Mouse (Mus musculus): ENCODE measurements around the gene Ampd1. TPM values are rescaled to one million over a fixed set of nuclear protein-coding genes. Genes with fewer than 3 reads are reported as not detected.

The Ampd1 gene
- polyA plus RNA-seq, 1 experiment from 2014 or later: 0.66 TPM

GRCm38 (mm10) chr3:103081051-103081450 lies 7.2 kb downstream of the Ampd1 start:
- no peak for ATAC-seq (ENCODE audit: low FRiP score, low read depth)
- 70% methylated on average over 11 of the region's 11 CpGs for WGBS
- H3K9ac ChIP-seq: no peak overlapping the region

GRCm38 (mm10) chr3:103081861-103082453 lies 8.1 kb downstream of the Ampd1 start:
- 85% methylated on average over 17 of the region's 17 CpGs for WGBS
- Histone ChIP-seq H3K27ac (no peak overlapping the region), H3K9ac (no peak overlapping the region), H3K4me1 (no peaks in the 10 kb centered on the region), H3K27me3 (replicated peaks) (no peaks in the 10 kb centered on the region), H3K4me3 (no peak overlapping the region), H3K4me2 (replicated peaks) (no peak overlapping the region), H3K9me3 (no peaks in the 10 kb centered on the region), H3K36me3 (no peaks in the 10 kb centered on the region)
- ATAC-seq (ENCODE audit: low FRiP score, low read depth): no peak

More at GRCm38 (mm10) chr3:103081051-103081450, 7.2 kb downstream of the Ampd1 start:
- H3K27me3 ChIP-seq (replicated peaks): no peaks in the 10 kb centered on the region
- no peaks in the 10 kb centered on the region for H3K4me1 ChIP-seq
- no peak overlapping the region for H3K4me2 ChIP-seq (replicated peaks)
- H3K9me3 ChIP-seq: no peaks in the 10 kb centered on the region
- no peak overlapping the region for H3K4me3 ChIP-seq
- H3K36me3 ChIP-seq: no peaks in the 10 kb centered on the region
- H3K27ac ChIP-seq: no peak overlapping the region

GRCm38 (mm10) chr3:103082761-103083160 lies 8.9 kb downstream of the Ampd1 start:
- no peaks in the 10 kb centered on the region for H3K4me1 ChIP-seq
- no peak overlapping the region for H3K27ac ChIP-seq
- WGBS: 93% methylated on average over 5 of the region's 5 CpGs
- ATAC-seq (ENCODE audit: low FRiP score, low read depth): no peak
- H3K36me3 ChIP-seq: no peaks in the 10 kb centered on the region
- H3K27me3 ChIP-seq (replicated peaks): no peaks in the 10 kb centered on the region
- H3K4me2 ChIP-seq (replicated peaks): no peak overlapping the region
- no peak overlapping the region for H3K9ac ChIP-seq
- no peak overlapping the region for H3K4me3 ChIP-seq
- no peaks in the 10 kb centered on the region for H3K9me3 ChIP-seq

DNA sequence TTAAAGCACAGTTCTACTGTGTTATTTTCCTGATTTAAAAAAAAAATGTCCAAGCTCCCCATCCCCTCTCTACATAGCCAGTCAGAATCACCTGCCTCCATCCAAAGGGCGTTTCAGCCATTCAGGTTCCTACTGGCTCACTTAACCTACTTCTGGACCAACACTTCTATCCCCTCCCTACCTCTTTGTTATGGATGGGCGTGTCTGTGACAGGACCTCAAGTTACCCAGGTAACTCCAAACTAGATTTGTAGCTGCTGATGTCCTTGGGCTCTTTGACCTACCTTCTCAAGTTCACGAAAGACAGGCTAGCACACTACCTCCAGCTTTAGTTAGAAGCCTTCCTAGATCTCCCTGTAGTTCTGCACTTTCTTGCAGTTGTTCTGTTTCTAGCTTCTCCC lies 12.2 kb downstream of the Ampd1 start:
- Histone ChIP-seq H3K9me3 (no peaks in the 10 kb centered on the region), H3K9ac (no peak overlapping the region), H3K27me3 (replicated peaks) (no peaks in the 10 kb centered on the region), H3K27ac (no peak overlapping the region), H3K4me3 (no peak overlapping the region), H3K4me2 (replicated peaks) (no peak overlapping the region), H3K4me1 (no peaks in the 10 kb centered on the region), H3K36me3 (no peaks in the 10 kb centered on the region)
- ATAC-seq (ENCODE audit: low FRiP score, low read depth): no peak
- WGBS: 86% methylated on average over 3 of the region's 3 CpGs

DNA sequence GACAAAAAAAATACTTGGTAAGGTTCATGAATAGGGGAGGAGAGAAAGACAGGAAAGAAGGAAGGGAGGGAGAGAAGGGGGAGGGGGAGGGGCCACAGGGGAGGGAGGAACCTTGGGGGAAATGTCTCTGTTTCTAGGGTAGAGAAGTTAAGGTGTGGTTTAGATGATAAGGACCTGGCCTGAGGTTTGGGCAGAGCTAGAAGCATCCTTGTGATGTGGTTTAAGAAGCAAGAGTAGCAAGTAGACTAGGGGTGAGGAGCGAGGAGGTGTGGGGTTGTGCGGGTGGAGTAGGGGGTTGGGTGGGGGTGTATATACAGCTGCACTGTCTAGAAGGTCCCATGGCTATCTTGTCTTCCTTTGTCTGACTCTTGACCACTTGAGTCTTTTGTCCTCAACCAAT lies 17.9 kb downstream of the Ampd1 start:
- no peak overlapping the region for H3K9ac ChIP-seq
- no peaks in the 10 kb centered on the region for H3K4me1 ChIP-seq
- no peaks in the 10 kb centered on the region for H3K27me3 ChIP-seq (replicated peaks)
- H3K36me3 ChIP-seq: no peaks in the 10 kb centered on the region
- 93% methylated on average over 2 of the region's 2 CpGs for WGBS
- no peak overlapping the region for H3K4me2 ChIP-seq (replicated peaks)
- ATAC-seq (ENCODE audit: low FRiP score, low read depth): no peak
- no peak overlapping the region for H3K4me3 ChIP-seq
- no peak overlapping the region for H3K27ac ChIP-seq
- no peaks in the 10 kb centered on the region for H3K9me3 ChIP-seq

DNA sequence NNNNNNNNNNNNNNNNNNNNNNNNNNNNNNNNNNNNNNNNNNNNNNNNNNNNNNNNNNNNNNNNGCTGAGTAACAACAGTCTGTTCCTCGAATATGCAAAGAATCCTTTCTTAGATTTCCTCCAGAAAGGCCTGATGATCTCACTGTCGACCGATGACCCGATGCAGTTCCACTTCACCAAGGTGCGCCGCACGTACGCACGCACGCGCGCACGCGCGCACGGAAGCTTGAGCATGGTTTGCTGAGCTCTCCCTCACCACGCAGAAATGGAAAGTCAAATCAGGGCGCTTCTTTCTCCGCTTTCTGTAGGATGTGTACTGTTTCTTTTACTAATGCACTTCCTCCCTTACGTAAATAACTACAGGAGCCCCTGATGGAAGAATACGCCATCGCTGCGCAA lies 24.8 kb downstream of the Ampd1 start:
- peaks cover 24% of the 10 kb centered on the region for H3K27me3 ChIP-seq (replicated peaks)
- H3K4me3 ChIP-seq: no peak overlapping the region
- H3K9ac ChIP-seq: no peak overlapping the region
- H3K9me3 ChIP-seq: no peaks in the 10 kb centered on the region
- no peak for ATAC-seq (ENCODE audit: low FRiP score, low read depth)
- H3K4me1 ChIP-seq: peaks cover 10% of the 10 kb centered on the region
- no peaks in the 10 kb centered on the region for H3K36me3 ChIP-seq
- H3K4me2 ChIP-seq (replicated peaks): no peak overlapping the region
- 76% methylated on average over 23 of the region's 23 CpGs for WGBS
- no peak overlapping the region for H3K27ac ChIP-seq

GRCm38 (mm10) chr3:103099667-103100066 lies 25.9 kb downstream of the Ampd1 start:
- Histone ChIP-seq H3K4me1 (peaks cover 10% of the 10 kb centered on the region), H3K27ac (no peak overlapping the region), H3K9ac (no peak overlapping the region), H3K4me3 (no peak overlapping the region), H3K9me3 (no peaks in the 10 kb centered on the region), H3K4me2 (replicated peaks) (no peak overlapping the region), H3K36me3 (no peaks in the 10 kb centered on the region), H3K27me3 (replicated peaks) (peaks cover 31% of the 10 kb centered on the region)
- ATAC-seq (ENCODE audit: low FRiP score, low read depth): no peak
- WGBS: 87% methylated on average over 6 of the region's 6 CpGs

- no peaks in the 10 kb centered on the region for H3K9me3 ChIP-seq
- no peak overlapping the region for H3K4me3 ChIP-seq
- no peak for ATAC-seq (ENCODE audit: low FRiP score, low read depth)
Measured at GRCm38 (mm10) chr3:103100735-103101134, 26.9 kb downstream of the Ampd1 start.

GRCm38 (mm10) chr3:103101194-103101593 lies 27.4 kb downstream of the Ampd1 start:
- Histone ChIP-seq H3K4me1 (peaks cover 10% of the 10 kb centered on the region), H3K27ac (no peak overlapping the region), H3K36me3 (no peaks in the 10 kb centered on the region), H3K9ac (no peak overlapping the region), H3K9me3 (no peaks in the 10 kb centered on the region), H3K4me3 (no peak overlapping the region), H3K4me2 (replicated peaks) (no peak overlapping the region), H3K27me3 (replicated peaks) (peaks cover 31% of the 10 kb centered on the region)
- no peak for ATAC-seq (ENCODE audit: low FRiP score, low read depth)
- WGBS: 73% methylated on average over 5 of the region's 5 CpGs

More at GRCm38 (mm10) chr3:103100735-103101134, 26.9 kb downstream of the Ampd1 start:
- Histone ChIP-seq H3K4me2 (replicated peaks) (no peak overlapping the region), H3K27ac (no peak overlapping the region), H3K27me3 (replicated peaks) (peaks cover 31% of the 10 kb centered on the region), H3K36me3 (no peaks in the 10 kb centered on the region), H3K4me1 (peaks cover 10% of the 10 kb centered on the region), H3K9ac (no peak overlapping the region)
- 74% methylated on average over 2 of the region's 2 CpGs for WGBS

DNA sequence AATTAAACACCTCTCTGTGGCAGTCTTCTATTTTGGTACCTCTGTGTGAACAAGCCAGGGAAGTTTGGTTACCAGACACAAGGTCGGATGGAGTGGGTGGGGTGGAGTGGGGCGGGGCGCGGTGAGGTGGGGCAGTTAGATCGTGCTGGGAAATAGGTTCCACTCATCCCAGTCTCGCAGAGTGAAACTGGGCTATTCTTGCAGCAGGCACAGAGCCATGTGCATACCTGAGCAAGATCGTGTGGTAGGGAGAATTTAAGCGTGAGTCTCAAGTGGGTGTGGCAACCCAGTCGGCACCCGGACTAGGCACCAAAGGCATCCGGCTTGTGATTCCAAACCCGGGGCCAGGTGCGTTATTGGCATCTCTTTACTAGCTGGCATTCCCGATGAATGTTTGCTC lies 28.1 kb downstream of the Ampd1 start:
- 3% methylated on average over 14 of the region's 14 CpGs for WGBS
- peak overlapping the region; percentile 60 for H3K9ac ChIP-seq

GRCm38 (mm10) chr3:103102454-103103390 lies 28.9 kb downstream of the Ampd1 start, which contains the start of gene Dennd2c:
Gene Dennd2c, plus strand, starts transcription at chr3:103102604.
- Histone ChIP-seq H3K27me3 (replicated peaks) (peaks cover 31% of the 10 kb centered on the region), H3K4me1 (peaks cover 10% of the 10 kb centered on the region), H3K4me3 (peak within 1 kb of the TSS; percentile 59), H3K9ac (peak within 1 kb of the TSS; percentile 60), H3K36me3 (no peaks in the 10 kb centered on the region), H3K27ac (no peak within 1 kb of the TSS), H3K9me3 (no peaks in the 10 kb centered on the region), H3K4me2 (replicated peaks) (peak within 1 kb of the TSS; percentile 90)
- 1% methylated on average over 72 of the region's 72 CpGs for WGBS
- ATAC-seq (ENCODE audit: low FRiP score, low read depth): peak; percentile 97

More for the DNA sequence above, 28.1 kb downstream of the Ampd1 start:
- peak overlapping the region; percentile 59 for H3K4me3 ChIP-seq
- no peak overlapping the region for H3K27ac ChIP-seq
- H3K27me3 ChIP-seq (replicated peaks): peaks cover 31% of the 10 kb centered on the region
- H3K4me1 ChIP-seq: peaks cover 10% of the 10 kb centered on the region
- no peaks in the 10 kb centered on the region for H3K9me3 ChIP-seq
- peak overlapping the region; percentile 90 for H3K4me2 ChIP-seq (replicated peaks)
- peak; percentile 48 for ATAC-seq (ENCODE audit: low FRiP score, low read depth)
- no peaks in the 10 kb centered on the region for H3K36me3 ChIP-seq

GRCm38 (mm10) chr3:103107565-103108240 lies 33.9 kb downstream of the Ampd1 start:
- H3K4me1 ChIP-seq: 0 out of 2 replicates have a peak, but pooled peaks cover under 1% of the 10 kb centered on the region
- no peak overlapping the region for H3K9ac ChIP-seq
- no peaks in the 10 kb centered on the region for H3K36me3 ChIP-seq
- 85% methylated on average over 7 of the region's 7 CpGs for WGBS
- no peak overlapping the region for H3K27ac ChIP-seq
- no peak for ATAC-seq (ENCODE audit: low FRiP score, low read depth)
- H3K4me3 ChIP-seq: no peak overlapping the region
- H3K9me3 ChIP-seq: no peaks in the 10 kb centered on the region
- H3K4me2 ChIP-seq (replicated peaks): no peak overlapping the region
- peaks cover 15% of the 10 kb centered on the region for H3K27me3 ChIP-seq (replicated peaks)
